Mouse (Mus musculus) kidney, postnatal 14 days (tissue): ENCODE measurements around the gene Tacc2.
"Not testable (repeated sequence)": the region's sequence is repeated elsewhere in the genome, so short reads cannot be mapped to it uniquely, and the experiment has no call there.

Experiments
- DNase-seq: peaks from one replicate; pipeline ENCODE4 v3.0.0; 2022; ENCODE audit warnings: mixed read lengths

Gene Tacc2

DNA sequence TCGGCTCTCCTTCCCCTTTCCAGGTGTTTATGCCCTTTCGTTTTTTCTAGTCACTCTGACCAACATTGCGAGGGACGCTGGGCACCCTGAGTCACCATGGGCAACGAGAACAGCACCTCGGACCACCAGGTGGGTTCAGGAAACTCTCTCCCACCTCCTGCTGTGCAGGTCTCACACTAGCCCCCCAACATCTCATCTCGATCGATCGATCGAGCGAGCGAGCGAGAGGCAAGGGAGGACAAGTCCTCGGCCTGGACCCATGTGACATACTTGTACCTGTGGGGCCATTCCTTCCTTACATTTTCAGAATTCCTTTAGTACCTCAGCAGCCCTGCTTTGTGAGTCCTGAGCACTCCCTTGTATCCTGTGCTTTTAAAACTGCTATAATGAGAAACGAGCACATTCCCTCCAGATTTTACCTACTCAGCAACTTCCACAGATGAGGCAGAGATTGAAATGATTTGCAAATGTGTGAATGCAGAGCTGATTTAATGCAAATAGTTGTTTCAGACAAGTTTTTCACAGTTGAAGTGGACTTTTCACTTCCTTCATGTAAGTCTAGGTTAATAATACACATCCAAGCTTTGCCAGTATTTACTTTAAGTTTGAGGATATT lies at the start of gene Tacc2:
Gene Tacc2, plus strand, starts transcription at position 51 of the 616 bp plus-strand sequence.
- DNase-seq = peak; percentile 21

DNA sequence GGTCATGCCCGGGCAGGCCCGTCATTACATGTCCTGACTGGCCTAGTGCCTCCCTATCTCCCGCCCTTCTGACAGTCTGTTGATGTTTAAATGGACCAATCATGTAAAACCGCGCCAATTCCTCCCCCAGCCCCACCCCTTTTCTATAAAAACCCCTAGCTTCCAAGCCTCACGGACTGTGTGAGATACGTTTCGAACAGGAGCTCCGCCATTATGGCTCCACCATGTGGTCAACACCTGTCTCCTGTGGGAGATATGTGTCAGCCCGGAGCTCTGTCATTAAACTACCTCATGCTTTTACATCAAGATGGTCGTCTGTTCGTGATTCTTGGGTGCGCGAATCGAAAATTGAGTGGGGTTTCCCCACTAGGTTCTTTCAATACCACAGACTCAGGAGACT lies 46.1 kb upstream of the Tacc2 start:
- not testable (repeated sequence) for DNase-seq

DNA sequence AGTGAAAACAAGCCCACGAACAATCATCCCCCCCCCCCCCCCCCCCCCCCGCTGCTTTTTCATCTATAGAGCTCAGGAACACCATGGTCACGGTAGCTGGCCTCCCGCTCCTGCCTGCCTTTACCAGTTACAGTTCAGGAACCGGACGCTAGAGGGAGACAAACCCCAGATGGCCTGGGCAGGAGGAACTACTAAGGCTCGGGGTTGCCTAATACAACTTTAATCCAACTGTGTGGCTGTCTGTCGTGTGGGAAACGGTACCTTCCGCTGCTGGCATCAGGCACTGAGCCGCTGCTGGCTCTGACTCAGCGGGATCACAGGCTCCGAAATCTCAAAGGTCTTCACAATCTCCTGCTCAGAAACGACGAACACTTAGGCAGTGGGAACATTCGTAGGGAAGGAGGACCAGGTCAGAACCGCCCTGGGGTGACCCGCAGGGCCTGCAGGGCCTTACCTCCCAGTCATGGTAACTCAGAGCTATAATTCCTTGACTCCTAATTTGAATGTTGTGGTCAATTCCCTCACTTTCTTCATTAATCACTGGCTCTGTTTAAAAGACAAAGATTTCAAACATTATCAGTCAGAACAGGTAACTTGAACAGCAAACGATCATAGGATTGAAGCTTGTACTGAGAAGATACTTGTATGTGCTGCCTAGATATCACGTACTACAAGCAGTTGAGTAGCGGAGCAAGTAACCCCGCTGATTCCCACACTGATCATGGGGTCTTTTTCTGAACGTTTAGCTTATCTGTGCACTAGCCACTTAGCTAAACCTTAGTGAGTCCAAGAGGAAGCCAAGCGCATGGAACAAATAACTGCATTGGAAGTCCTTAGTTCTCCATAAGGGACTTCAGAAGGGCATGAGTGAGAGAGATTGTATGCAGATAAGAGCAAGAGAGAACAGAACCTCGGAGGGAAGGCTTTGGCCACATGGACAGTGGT lies 43.6 kb upstream of the Tacc2 start:
- peak; percentile 89 for DNase-seq

DNA sequence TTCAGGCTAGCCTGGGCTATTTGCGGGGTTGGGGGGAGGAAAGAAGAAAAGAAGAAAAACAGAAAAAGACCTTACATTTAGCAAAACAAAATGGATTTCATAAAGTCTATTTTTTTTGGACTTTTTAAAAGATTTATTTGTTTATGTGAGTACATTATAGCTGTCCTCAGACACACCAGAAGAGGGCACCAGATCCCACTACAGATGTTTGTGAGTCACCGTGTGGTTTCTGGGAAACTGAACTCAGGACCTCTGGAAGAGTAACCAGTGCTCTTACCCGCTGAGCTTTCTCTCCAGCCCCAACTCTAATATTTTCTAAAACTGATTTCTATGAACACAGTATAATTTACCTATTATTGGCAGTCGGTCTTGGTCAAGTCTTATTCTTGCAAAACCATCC lies 42.1 kb upstream of the Tacc2 start:
- no peak for DNase-seq

DNA sequence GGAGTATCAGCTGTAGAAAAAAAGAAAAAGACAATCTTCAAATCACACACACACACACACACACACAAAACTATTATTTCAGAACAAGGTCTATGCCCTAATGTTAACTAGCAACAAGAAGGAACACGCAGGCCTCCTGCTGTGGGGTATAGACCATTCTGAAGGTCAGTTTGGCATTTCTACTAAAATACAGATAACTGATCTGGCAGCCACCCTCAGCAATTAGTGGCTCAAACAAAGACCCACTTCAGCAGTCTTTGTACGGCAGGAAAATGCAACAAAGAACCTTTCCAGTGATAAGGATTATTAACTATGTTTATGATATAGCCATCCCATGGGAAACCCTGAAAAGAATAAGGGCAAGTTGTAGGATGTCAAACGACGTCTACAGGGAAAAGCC lies 40.2 kb upstream of the Tacc2 start:
- DNase-seq = no peak

DNA sequence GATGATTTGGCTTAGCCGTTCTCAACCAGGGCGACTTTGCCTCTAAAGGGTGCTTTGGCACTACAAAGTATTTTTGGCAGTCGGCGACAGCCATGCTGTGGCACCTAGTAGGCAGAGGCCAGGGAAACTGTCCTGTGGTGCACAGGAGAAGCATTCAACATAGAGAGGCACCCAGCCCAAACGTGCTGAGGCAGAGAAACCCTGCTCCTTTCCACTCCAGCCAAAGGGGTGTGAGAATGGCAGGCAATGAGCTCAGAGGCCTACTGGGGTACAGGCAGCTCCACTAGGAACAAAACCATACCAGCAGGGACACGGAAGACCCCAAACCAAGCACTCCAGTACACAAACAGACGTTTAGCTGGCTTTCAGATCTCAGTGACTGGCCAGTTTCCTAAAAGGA lies 37.1 kb upstream of the Tacc2 start:
- DNase-seq = no peak

DNA sequence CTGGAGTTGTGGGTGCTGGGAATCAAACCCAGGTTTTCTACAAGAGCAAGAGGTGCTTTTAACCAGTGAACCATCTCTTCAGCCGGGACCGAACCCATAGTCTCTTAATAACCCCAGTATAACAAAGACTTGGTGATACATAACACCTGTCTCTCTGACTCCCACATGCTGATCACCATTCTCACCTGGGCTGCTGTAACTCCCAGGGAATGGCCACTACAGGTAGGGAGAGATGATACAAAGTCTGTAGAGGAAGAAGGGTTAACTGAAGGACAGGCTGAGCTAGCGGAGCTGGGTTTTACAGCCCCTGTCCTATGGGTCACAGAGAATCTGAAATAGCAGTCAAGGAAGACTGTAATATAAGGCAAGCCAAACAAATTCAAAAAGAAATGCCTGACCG lies 34.1 kb upstream of the Tacc2 start:
- DNase-seq = no peak

DNA sequence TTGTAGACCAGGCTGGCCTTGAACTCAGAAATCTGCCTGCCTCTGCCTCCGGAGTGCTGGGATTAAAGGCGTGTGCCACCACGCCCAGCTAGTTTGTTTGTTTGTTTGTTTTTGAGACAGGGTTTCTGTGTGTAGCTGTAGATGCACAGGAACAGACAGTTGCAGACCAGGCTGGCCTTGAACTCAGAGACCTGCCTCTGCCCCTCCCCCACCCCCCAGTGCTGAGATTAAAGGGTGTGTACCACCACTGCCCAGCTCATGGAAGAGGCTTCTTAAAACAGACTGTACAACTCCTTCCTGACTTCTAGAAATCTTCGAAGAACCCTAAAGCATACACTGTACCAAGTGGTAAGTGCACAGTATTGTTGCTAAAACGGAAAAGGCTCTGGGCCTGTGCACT lies 31.8 kb upstream of the Tacc2 start:
- no peak for DNase-seq

DNA sequence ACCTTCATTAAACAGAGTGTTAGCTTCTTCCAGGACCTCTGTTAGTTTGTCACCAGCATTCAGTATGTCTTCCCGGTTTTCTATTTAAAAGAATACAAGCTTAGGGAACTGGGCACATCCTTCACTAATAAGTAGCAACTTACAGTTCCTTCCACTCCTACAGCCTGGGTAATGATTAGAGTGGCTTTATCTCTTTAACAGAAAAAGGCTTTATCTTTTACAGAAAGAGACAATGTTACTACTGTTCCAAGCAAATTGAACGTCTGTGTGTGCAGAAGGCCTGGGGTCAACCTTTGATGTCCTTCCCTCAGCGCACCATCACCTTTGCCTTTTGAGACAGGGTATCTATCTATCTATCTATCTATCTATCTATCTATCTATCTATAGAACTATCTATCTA lies 31.3 kb upstream of the Tacc2 start:
- no peak for DNase-seq

DNA sequence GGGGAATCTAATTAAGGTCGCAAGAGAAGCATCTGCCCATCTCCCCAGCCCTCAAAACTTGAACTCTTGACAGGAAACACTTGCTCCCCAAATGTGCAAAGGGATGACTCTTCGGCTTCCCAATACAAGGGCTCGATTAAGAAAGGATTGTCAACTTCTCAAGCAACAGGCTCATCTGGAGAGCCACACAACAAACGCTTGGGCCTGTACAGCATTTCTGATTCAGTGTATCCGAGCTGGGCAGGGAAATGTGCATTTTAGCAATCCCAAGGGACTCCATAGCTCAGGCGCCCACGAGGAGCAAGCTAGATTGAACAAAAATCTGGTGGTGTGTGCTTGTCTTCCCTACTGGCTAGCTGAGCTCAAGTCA lies 30.8 kb upstream of the Tacc2 start:
- DNase-seq = no peak

DNA sequence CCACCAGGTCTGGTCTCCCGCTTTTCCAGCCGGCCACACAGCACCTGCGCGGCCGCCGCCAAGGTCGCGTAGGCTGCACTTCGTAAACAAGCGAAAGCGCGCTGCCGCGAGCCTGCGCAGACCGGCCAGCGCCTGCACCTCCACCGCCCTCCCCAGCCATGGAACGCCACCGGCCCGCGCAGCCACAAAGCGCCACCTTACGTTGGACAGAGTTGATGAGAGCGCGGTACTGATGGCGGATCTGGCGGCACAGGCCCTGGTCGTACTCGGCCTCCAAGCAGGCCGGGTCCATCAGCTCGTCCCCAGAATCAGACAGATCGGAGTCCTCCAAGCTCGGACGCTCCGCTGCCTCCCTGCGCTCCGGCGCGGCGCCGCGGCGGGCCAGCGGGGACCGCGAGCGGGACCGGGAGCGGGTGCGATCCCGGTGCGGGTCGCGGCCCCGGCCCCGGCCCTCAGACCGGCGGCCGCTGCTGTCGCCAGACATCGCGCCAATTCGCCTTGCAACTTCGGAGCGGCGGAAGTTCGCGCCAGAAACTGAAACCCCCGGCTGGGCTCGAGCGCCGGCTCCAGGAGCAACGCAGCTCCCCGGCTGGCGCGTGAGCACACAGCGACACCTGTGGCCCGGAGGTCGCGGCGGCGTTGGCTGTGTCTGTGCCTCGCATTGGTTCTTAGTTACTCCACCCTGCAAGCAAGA lies 30.3 kb upstream of the Tacc2 start:
- peak; percentile 94 for DNase-seq

DNA sequence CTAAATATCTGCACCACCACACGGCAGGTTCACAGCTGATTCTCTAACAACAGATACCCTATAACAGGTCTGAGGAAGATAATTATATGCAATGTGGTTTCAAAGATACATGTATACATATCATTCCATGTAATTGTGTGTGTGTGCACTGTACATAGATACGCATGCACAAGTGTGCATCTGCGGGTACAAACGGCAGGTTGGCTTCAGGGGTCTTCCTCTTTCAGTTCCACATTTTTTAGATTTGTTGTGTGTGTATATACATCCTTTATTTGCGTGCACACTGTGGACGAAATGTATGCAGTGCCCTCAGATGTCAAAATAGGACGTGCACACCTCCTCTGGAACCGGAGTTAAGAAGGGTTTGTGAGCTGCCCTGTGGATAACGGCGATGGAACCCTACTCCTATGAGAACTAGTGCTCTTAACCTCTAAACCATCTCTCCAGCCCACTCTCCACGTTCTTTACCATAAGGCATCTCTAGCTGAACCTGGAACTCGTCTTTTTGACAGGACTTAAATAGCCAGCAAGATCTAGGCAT lies 29.5 kb upstream of the Tacc2 start:
- no peak for DNase-seq

DNA sequence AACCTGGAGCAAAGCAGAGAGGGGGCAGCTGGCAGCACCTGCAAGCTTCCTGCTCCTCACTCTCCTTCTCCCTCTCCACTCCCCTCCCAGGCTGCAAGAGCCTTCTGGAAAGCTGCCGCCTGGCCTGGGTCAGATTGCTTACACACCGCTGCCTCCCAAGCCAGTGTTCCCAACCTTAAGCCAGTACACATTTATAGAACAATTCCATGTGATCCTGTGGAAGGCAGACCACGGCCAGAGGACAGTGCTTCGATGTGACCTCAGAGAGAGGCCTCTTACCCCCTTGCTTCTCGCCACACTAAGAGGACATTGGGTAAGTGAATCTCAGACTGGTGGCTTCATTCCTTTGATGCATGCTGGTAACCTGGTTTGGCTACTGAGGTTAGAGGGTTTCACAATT lies 24.5 kb upstream of the Tacc2 start:
- peak; percentile 19 for DNase-seq

DNA sequence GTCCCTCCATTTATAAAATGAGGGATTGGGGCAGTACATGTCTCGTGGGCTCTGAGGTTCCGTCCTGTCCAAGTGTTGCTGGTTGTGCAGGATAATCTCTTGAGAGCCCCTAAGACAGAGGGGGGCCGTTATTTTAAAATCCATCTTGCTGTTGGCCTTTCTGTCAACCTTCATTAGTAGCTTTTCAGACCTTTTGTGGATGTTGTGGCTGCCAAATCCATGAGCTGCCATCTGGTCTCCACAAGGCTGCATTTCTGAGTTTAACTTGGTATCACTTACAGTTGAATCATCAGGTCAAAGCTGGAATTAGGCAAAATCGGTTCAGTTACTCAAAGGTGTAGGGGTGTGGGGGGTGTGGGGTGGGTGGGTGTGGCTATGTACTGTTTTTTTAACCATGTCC lies 23.9 kb upstream of the Tacc2 start:
- no peak for DNase-seq

DNA sequence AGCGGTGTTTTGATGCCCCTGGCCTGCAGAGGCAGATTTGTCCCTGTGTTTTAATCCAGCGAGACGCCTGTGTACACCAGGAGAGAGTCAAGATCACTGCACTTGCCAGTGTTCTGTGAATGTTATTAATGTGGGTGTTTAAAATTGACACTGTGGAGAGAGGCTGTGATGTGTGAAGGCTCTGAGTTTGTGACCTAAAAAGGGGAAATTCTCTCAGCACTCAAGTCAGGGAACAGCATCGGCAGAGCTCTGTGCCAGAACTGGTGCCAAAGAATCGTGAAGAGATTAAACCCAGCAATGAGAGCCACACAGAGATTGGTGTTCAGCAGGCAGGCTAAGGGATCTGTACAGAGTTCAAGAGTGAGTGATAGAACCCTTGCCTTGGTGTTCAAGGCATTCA lies 21.6 kb upstream of the Tacc2 start:
- DNase-seq = no peak

DNA sequence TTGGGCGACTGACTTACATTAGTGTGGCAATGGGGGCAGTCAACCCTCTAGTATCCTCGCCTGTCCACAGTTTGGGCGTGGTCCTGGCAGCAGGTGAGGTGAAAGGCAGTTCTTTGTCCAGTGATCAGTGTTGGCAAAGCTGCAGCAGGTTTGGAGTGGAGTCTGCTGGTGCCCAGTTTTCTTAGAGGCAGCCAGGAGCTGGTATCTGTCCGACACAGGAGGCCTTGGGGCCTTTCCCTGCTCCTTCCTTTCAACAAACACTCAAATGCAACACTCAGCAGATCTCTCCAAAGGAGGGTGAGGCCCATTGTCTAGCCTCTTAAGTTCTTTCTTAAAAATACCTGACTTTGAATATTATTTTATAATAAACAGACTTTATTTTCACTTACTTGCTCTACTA lies 18.6 kb upstream of the Tacc2 start:
- DNase-seq = no peak

DNA sequence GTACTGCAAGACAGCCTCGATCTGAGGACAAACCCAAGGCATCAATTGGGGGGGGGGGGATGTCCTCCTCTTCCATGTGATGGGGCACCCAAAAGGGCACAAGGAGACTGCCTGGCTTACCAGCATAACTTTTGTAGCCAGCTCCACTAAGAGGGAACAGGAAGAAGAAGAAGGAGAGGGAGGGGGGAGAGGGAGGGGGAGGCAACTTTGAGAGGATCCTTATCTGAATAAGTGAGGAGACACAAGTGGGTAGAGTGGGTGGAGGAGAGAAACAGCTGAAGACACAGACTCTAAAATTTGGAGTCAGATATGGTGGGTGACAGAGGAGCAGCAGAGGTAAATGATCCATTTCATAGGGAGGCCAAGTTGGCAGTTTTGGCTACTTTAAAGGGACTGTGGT lies 16.3 kb upstream of the Tacc2 start:
- DNase-seq = no peak

DNA sequence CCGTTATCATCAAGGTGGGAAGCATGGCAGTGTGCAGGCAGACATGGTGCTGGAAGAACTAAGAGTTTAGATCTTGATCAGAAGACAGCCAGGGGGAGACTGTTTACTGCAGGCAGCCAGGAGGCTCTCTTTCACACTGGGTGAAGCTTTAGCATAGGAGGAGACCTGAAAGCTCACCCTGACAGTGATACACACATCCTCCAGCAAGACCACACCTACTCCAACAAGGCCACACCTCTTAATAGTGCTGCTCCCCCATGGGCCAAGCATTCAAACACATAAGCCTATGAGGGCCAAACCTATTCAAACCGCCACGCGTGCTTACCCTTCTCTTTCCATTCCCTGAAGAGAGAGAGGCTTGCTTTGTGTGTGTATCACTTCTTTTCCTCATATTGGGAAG lies 14.0 kb upstream of the Tacc2 start:
- DNase-seq = no peak

DNA sequence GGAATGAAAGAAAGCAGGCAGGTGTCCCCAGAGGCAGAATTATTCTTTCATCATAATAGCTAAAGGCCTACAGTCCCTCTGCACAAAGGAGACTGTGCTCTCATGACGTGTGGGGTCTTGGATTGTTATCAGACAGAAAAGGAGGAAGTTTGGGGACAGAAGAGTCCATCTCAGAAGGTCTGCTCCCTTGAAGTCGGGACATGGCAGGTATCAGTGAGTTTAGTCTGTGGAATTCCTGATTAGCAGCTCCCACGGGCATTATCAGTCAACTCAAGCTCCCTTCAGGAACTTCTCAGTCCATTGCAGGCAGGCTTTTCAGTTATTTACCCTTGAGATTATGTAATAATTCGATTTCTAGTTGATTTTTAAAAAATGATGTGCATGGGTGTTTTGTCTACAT lies 13.4 kb upstream of the Tacc2 start:
- DNase-seq = no peak

DNA sequence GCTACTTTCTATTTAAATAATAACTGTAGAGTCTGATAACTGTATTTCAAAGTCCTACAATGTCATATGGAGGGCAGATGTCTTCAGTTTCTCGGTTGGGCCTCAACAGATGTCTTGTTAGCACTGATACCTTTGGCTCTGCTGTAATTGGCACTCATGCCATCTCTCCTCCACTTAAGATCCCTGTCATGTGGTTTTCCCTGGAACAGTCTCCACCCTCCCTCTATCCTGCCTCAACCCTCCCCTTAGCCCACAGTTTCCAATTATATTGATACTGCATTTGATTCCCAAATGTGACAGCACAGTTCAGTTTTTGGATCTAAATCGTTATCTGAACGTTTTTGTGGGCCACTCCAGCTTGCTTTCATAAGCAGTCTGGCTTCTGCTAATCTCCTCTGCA lies 12.6 kb upstream of the Tacc2 start:
- no peak for DNase-seq

DNA sequence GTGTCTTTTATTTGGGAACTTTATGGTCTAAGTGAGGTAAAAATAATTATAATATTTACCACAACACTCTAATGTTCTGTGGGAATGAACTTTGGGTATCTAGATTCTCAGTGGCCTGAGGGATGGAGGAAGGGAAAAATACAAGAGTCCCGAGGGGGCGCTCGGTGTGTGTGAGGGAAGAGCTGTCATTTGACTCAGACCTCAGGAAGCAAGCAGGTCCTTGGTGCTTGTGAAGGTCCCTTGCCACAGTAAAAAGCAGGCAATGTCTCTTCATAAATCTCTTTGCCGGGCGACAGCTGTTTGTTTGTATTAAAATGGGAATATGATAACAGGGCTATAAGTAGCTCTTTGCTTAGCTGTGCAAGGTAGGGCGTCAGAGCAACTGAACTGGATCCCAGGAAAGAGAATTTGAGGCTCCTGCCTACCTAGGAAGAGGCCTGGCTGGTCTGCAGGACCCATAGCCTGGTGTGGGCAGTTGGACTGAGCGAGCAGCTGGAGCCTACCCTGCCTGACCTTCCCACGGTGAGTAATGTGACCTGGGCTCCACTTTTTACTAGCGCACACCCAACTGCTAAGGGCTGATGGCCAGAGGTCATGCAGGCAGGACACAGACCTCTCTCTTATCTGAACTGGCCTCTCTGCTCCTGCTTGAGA lies 8.3 kb upstream of the Tacc2 start:
- DNase-seq = no peak

DNA sequence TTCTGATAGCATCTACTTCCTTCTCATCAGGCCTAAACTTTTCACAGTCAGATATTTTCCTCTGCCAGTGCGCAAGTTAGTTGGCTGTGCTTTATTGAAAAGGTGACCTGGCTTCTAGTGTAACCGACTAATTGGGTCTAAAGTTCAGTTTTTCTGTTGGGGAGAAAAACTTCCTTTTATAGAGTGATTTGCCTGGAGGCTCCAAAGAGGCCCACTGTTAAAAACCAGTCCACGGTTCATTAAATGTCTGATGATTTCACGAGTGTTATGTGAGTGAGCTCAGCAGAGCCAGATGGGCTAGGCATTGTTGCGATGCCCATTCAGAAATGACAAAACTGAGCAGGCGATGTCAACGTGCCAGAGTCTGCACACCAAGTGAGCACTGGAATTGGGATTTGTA lies 6.8 kb upstream of the Tacc2 start:
- no peak for DNase-seq

DNA sequence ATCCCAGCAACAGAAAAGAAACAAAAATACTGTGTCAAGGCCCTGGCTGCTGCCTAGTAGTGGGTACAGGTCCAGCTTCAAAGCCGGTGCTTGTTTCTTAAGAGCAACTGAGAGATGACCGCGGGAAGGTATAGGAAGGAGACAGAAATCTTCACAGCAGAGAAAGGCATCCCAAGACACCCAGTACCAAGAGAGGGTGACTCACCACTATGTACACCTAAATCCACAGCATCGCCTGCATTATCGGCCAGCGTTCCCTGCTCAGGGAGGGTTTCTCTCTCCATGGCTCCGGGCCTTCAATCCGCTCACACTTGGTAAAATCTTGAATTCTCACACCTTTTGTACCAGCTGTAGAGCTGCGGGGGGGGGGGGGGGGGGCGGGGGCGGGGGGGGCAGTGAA lies 4.4 kb upstream of the Tacc2 start, which contains the start of gene Nsmce4a:
Gene Nsmce4a, minus strand, starts transcription at position 298 of the 400 bp plus-strand sequence.
- no peak for DNase-seq
